Mouse (Mus musculus): ENCODE measurements around the gene Fam210b.

Fam210b gene

GRCm38 (mm10) chr2:172349776-172350175 lies 4.4 kb downstream of the Fam210b start:
- no peak for DNase-seq (ENCODE audit: low read depth)

- DNase-seq (ENCODE audit: low read depth) = no peak
Observed at GRCm38 (mm10) chr2:172350773-172351172, 5.4 kb downstream of the Fam210b start.

- DNase-seq (ENCODE audit: low read depth) = no peak
Observed at GRCm38 (mm10) chr2:172353218-172353617, 7.9 kb downstream of the Fam210b start.

GRCm38 (mm10) chr2:172354761-172355160 lies 9.4 kb downstream of the Fam210b start:
- no peak for DNase-seq (ENCODE audit: low read depth)

GRCm38 (mm10) chr2:172355833-172356232 lies 10.5 kb downstream of the Fam210b start:
- DNase-seq (ENCODE audit: low read depth) = no peak

- no peak for DNase-seq (ENCODE audit: low read depth)
Observed at GRCm38 (mm10) chr2:172363176-172363575, 17.8 kb downstream of the Fam210b start.

- DNase-seq (ENCODE audit: low read depth) = peak; percentile 97
Observed at GRCm38 (mm10) chr2:172370411-172371223, 25.3 kb downstream of the Fam210b start, which contains the start of the genes Aurka and Cstf1. Aurka (minus strand) TSS chr2:172370535. Cstf1 (plus strand) TSS chr2:172370681.

- DNase-seq (ENCODE audit: low read depth) = no peak
Observed at GRCm38 (mm10) chr2:172371258-172371657, 25.9 kb downstream of the Fam210b start.

GRCm38 (mm10) chr2:172376551-172376950 lies 31.2 kb downstream of the Fam210b start:
- DNase-seq (ENCODE audit: low read depth) = no peak

- DNase-seq (ENCODE audit: low read depth) = no peak
Observed at GRCm38 (mm10) chr2:172376999-172377515, 31.7 kb downstream of the Fam210b start.

GRCm38 (mm10) chr2:172378332-172378731 lies 33.0 kb downstream of the Fam210b start:
- peak; percentile 79 for DNase-seq (ENCODE audit: low read depth)

- DNase-seq (ENCODE audit: low read depth) = no peak
Observed at GRCm38 (mm10) chr2:172380513-172380912, 35.1 kb downstream of the Fam210b start.

GRCm38 (mm10) chr2:172381341-172381740 lies 36.0 kb downstream of the Fam210b start:
- no peak for DNase-seq (ENCODE audit: low read depth)

- peak; percentile 53 for DNase-seq (ENCODE audit: low read depth)
Observed at GRCm38 (mm10) chr2:172381898-172382297, 36.5 kb downstream of the Fam210b start.

GRCm38 (mm10) chr2:172384715-172385114 lies 39.4 kb downstream of the Fam210b start:
- DNase-seq (ENCODE audit: low read depth) = no peak

- no peak for DNase-seq (ENCODE audit: low read depth)
Observed at GRCm38 (mm10) chr2:172390341-172390740, 45.0 kb downstream of the Fam210b start.

- DNase-seq (ENCODE audit: low read depth) = peak; percentile 35
Observed at GRCm38 (mm10) chr2:172392041-172392521, 46.7 kb downstream of the Fam210b start.

GRCm38 (mm10) chr2:172393391-172394051 lies 48.2 kb downstream of the Fam210b start, which contains the start of gene Cass4:
Cass4 (plus strand) TSS chr2:172393794.
- peak; percentile 74 for DNase-seq (ENCODE audit: low read depth)

- DNase-seq (ENCODE audit: low read depth) = no peak
Observed at GRCm38 (mm10) chr2:172394052-172394392, 48.7 kb downstream of the Fam210b start.

GRCm38 (mm10) chr2:172394671-172395070 lies 49.3 kb downstream of the Fam210b start:
- DNase-seq (ENCODE audit: low read depth) = no peak

- no peak for DNase-seq (ENCODE audit: low read depth)
Observed at GRCm38 (mm10) chr2:172395961-172396360, 50.6 kb downstream of the Fam210b start.

GRCm38 (mm10) chr2:172399901-172400300 lies 54.5 kb downstream of the Fam210b start:
- DNase-seq (ENCODE audit: low read depth) = peak; percentile 91
